Mouse (Mus musculus) forebrain, embryonic 14.5 days (tissue): Measurements from ENCODE around the gene Pou5f1. TPM values are rescaled to one million over a fixed set of nuclear protein-coding genes. Genes with fewer than 3 reads are reported as not detected.

ENCODE experiments used
- ATAC-seq: fragments of 200-750 bp; cut with Nextera tagmentation; 2 replicates; pipeline ENCODE4 v1.8.0; 2017; ENCODE audit warnings: mild to moderate bottlenecking, moderate library complexity
- DNase-seq: peaks from one replicate; pipeline ENCODE4 v3.0.0-alpha.2; 2015; ENCODE audit warnings: low spot score
- H3K27ac ChIP-seq: fragments of 300-500 bp; sonication (generic); 2 replicates; pipeline ENCODE4 v1.5.1; 2014; ENCODE audit warnings: low read depth, mild to moderate bottlenecking, control low read depth, low read length, moderate library complexity
- H3K27me3 ChIP-seq: fragments of 300-500 bp; sonication (generic); replicated peaks from 2 replicates; pipeline ENCODE4 v1.6.1; 2014; ENCODE audit warnings: low read length, control low read depth, mixed read lengths; ENCODE audit not compliant: control insufficient read depth, insufficient read depth
- H3K36me3 ChIP-seq: fragments of 300-500 bp; sonication (generic); 2 replicates; pipeline ENCODE4 v1.6.1; 2014; ENCODE audit warnings: low read length, control low read depth; ENCODE audit not compliant: control insufficient read depth, insufficient read depth
- H3K4me1 ChIP-seq: fragments of 300-500 bp; sonication (generic); 2 replicates; pipeline ENCODE4 v1.6.1; 2014; ENCODE audit warnings: antibody characterized with exemption, low read length, control low read depth; ENCODE audit not compliant: control insufficient read depth, insufficient read depth
- H3K4me2 ChIP-seq: fragments of 300-500 bp; sonication (generic); 2 replicates; pipeline ENCODE4 v1.6.1; 2014; ENCODE audit warnings: mild to moderate bottlenecking, control low read depth, low read length
- H3K4me3 ChIP-seq: fragments of 300-500 bp; sonication (generic); 2 replicates; pipeline ENCODE4 v1.5.1; 2014; ENCODE audit warnings: low read depth, low read length, control low read depth
- H3K9ac ChIP-seq: fragments of 300-500 bp; sonication (generic); 2 replicates; pipeline ENCODE4 v1.6.1; 2014; ENCODE audit warnings: mild to moderate bottlenecking, low read length, control low read depth, moderate library complexity
- H3K9me3 ChIP-seq: fragments of 300-500 bp; sonication (generic); replicated peaks from 2 replicates; pipeline ENCODE4 v1.6.1; 2016; ENCODE audit warnings: low read length, control low read depth, mixed read lengths; ENCODE audit not compliant: control insufficient read depth
- WGBS: fragments of 180-500 bp; shearing (Covaris S2); extraction: QIAGEN DNeasy Blood & Tissue Kit; methylation state at CpG from one replicate; pipeline ENCODE4 v1.1.7; 2014; 5-methylcytosine and 5-hydroxymethylcytosine counted together
- polyA plus RNA-seq: library from polyadenylated mRNA; unstranded; fragments of >200 nt; fragmentation: Nextera tagmentation; extraction: Ambion mirVana; gene quantifications from 2 replicates; pipeline ENCODE4 v1.2.1, GENCODE M21; 2014

Gene Pou5f1
- polyA plus RNA-seq, 1 experiment from 2014 or later, result not detected

GRCm38 (mm10) chr17:35486726-35487125, 19.1 kb upstream of the Pou5f1 start:
- 74% methylated on average over 10 of the region's 10 CpGs for WGBS
- DNase-seq (no peak), ATAC-seq (no peak)
- H3K4me2 ChIP-seq, result no peak overlapping the region
- H3K36me3 ChIP-seq, result no peaks in the 10 kb centered on the region
- H3K4me3 ChIP-seq, result no peak overlapping the region
- H3K4me1 ChIP-seq, result no peaks in the 10 kb centered on the region
- H3K9ac ChIP-seq, result no peak overlapping the region
- no peaks in the 10 kb centered on the region for H3K9me3 ChIP-seq
- H3K27me3 ChIP-seq, result no peaks in the 10 kb centered on the region
- H3K27ac ChIP-seq, result no peak overlapping the region

GRCm38 (mm10) chr17:35488041-35488440, 17.8 kb upstream of the Pou5f1 start:
- Histone ChIP-seq H3K36me3 (no peaks in the 10 kb centered on the region), H3K27ac (no peak overlapping the region)
- WGBS, result 93% methylated on average over 2 of the region's 2 CpGs

GRCm38 (mm10) chr17:35490320-35490719, 15.5 kb upstream of the Pou5f1 start:
- 27% methylated on average over 5 of the region's 5 CpGs for WGBS
- Histone ChIP-seq H3K9ac (no peak overlapping the region), H3K4me1 (no peaks in the 10 kb centered on the region), H3K27me3 (no peaks in the 10 kb centered on the region), H3K4me3 (no peak overlapping the region), H3K4me2 (no peak overlapping the region), H3K36me3 (no peaks in the 10 kb centered on the region), H3K9me3 (no peaks in the 10 kb centered on the region), H3K27ac (no peak overlapping the region)
- no peak for DNase-seq
- no peak for ATAC-seq

More at GRCm38 (mm10) chr17:35488041-35488440, 17.8 kb upstream of the Pou5f1 start:
- no peaks in the 10 kb centered on the region for H3K4me1 ChIP-seq
- ATAC-seq, result no peak
- H3K4me3 ChIP-seq, result no peak overlapping the region
- H3K27me3 ChIP-seq, result no peaks in the 10 kb centered on the region
- no peak overlapping the region for H3K4me2 ChIP-seq
- H3K9ac ChIP-seq, result no peak overlapping the region
- no peaks in the 10 kb centered on the region for H3K9me3 ChIP-seq
- no peak for DNase-seq

- no peak for DNase-seq
- ATAC-seq, result no peak
- Histone ChIP-seq H3K4me1 (no peaks in the 10 kb centered on the region), H3K36me3 (no peaks in the 10 kb centered on the region), H3K27ac (no peak overlapping the region), H3K4me2 (no peak overlapping the region), H3K9ac (no peak overlapping the region), H3K27me3 (no peaks in the 10 kb centered on the region), H3K9me3 (no peaks in the 10 kb centered on the region), H3K4me3 (no peak overlapping the region)
- whole genome bisulfite sequencing, result 95% methylated on average over 7 of the region's 7 CpGs
Measured at GRCm38 (mm10) chr17:35497124-35497523, 8.7 kb upstream of the Pou5f1 start.

- WGBS, result 4% methylated on average over 5 of the region's 6 CpGs
- Histone ChIP-seq H3K36me3 (no peaks in the 10 kb centered on the region), H3K4me3 (no peak overlapping the region), H3K4me1 (no peaks in the 10 kb centered on the region), H3K9ac (no peak overlapping the region), H3K9me3 (no peaks in the 10 kb centered on the region), H3K27me3 (peaks cover 18% of the 10 kb centered on the region), H3K27ac (no peak overlapping the region), H3K4me2 (no peak overlapping the region)
- ATAC-seq (no peak), DNase-seq (no peak)
Measured at GRCm38 (mm10) chr17:35502226-35502625, 3.6 kb upstream of the Pou5f1 start.

- no peak overlapping the region for H3K9ac ChIP-seq
- 41% methylated on average over 5 of the region's 5 CpGs for WGBS
- ATAC-seq (no peak), DNase-seq (no peak)
- no peak overlapping the region for H3K4me2 ChIP-seq
- no peaks in the 10 kb centered on the region for H3K36me3 ChIP-seq
- H3K9me3 ChIP-seq, result no peaks in the 10 kb centered on the region
- no peak overlapping the region for H3K4me3 ChIP-seq
- peaks cover 18% of the 10 kb centered on the region for H3K27me3 ChIP-seq
- no peaks in the 10 kb centered on the region for H3K4me1 ChIP-seq
- no peak overlapping the region for H3K27ac ChIP-seq
Measured at GRCm38 (mm10) chr17:35502762-35503161, 3.1 kb upstream of the Pou5f1 start.

- ATAC-seq (no peak), DNase-seq (no peak)
- Histone ChIP-seq H3K4me2 (no peak overlapping the region), H3K27me3 (peaks cover 18% of the 10 kb centered on the region), H3K4me1 (no peaks in the 10 kb centered on the region), H3K4me3 (no peak overlapping the region), H3K27ac (no peak overlapping the region), H3K9me3 (no peaks in the 10 kb centered on the region), H3K9ac (no peak overlapping the region), H3K36me3 (no peaks in the 10 kb centered on the region)
- 18% methylated on average over 5 of the region's 5 CpGs for WGBS
Measured at GRCm38 (mm10) chr17:35503849-35504248, 2.0 kb upstream of the Pou5f1 start.

- DNase-seq (no peak), ATAC-seq (no peak)
- 16% methylated on average over 8 of the region's 8 CpGs for WGBS
- H3K9me3 ChIP-seq, result no peaks in the 10 kb centered on the region
- H3K4me1 ChIP-seq, result peaks cover 4% of the 10 kb centered on the region; the same call in 1 of the 2 replicates
- no peak overlapping the region for H3K27ac ChIP-seq
- H3K4me2 ChIP-seq, result no peak overlapping the region
- peaks cover 18% of the 10 kb centered on the region for H3K27me3 ChIP-seq
- H3K4me3 ChIP-seq, result no peak overlapping the region
- no peak overlapping the region for H3K9ac ChIP-seq
- H3K36me3 ChIP-seq, result no peaks in the 10 kb centered on the region
Measured at GRCm38 (mm10) chr17:35504628-35505481, 963 bp upstream of the Pou5f1 start.

- Histone ChIP-seq H3K9ac (no peak overlapping the region), H3K36me3 (no peaks in the 10 kb centered on the region), H3K9me3 (no peaks in the 10 kb centered on the region), H3K4me1 (peaks cover 4% of the 10 kb centered on the region; the same call in 1 of the 2 replicates), H3K27ac (no peak overlapping the region), H3K4me3 (no peak overlapping the region), H3K4me2 (no peak overlapping the region), H3K27me3 (peaks cover 18% of the 10 kb centered on the region)
- 10% methylated on average over 10 of the region's 10 CpGs for WGBS
- no peak for ATAC-seq
- no peak for DNase-seq
Measured at GRCm38 (mm10) chr17:35506881-35507280, 1.1 kb downstream of the Pou5f1 start.
